Mouse (Mus musculus): ENCODE results near the gene Cirbp.

The Cirbp gene

GRCm38 (mm10) chr10:80150226-80151210, 15.3 kb upstream of the Cirbp start:
- DNase-seq (ENCODE audit: low spot score in 2 of 2) = peak; percentile 53 to 67

GRCm38 (mm10) chr10:80151211-80152034, 14.4 kb upstream of the Cirbp start:
- DNase-seq (ENCODE audit: low spot score in 2 of 2) = peak; percentile 55 to 68

- DNase-seq (ENCODE audit: low spot score in 2 of 2) = no peak
These were observed 13.5 kb upstream of the Cirbp start for GRCm38 (mm10) chr10:80152071-80152872.

- peak; percentile 56 to 57 for DNase-seq (ENCODE audit: low spot score in 2 of 2)
These were observed 12.9 kb upstream of the Cirbp start for GRCm38 (mm10) chr10:80152873-80153260.

DNA sequence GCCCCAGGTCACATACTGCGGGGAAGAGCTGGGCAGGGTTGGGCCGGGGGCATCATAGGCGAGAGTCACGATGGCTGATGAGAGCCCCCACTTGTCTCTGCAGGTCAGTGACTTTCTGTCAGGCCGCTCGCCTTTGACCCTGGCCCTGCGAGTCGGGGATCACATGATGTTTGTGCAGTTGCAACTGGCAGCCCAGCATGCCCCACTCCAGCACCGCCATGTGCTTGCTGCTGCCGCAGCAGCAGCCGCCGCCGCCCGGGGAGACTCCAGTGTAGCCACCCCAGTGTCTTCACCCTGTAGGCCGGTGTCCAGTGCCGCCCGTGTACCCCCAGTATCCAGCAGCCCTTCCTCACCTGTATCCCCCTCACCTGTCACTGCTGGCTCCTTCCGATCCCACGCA, 12.1 kb upstream of the Cirbp start:
- DNase-seq (ENCODE audit: low spot score in 2 of 2) = no peak

DNA sequence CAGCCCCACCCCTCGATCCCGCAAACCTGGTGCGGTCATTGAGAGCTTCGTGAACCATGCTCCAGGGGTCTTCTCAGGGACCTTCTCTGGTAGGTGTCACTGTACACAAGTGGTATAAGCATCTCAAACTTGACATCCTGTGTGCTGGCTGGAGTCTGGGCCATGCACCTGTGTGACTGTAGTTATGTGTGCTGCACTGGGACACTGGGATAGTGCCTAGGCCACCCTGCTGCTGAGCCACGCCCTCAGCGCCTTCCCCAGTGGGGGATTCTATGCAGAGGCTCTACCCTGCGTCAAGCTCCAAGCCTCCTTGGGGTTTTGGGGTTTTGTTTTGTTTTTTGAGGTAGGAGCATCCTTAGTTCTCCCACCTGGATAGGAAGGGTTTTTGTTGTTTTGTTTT, 11.4 kb upstream of the Cirbp start:
- no peak for DNase-seq (ENCODE audit: low spot score in 2 of 2)

GRCm38 (mm10) chr10:80155277-80155676, 10.5 kb upstream of the Cirbp start:
- DNase-seq (ENCODE audit: low spot score in 2 of 2) = no peak

DNA sequence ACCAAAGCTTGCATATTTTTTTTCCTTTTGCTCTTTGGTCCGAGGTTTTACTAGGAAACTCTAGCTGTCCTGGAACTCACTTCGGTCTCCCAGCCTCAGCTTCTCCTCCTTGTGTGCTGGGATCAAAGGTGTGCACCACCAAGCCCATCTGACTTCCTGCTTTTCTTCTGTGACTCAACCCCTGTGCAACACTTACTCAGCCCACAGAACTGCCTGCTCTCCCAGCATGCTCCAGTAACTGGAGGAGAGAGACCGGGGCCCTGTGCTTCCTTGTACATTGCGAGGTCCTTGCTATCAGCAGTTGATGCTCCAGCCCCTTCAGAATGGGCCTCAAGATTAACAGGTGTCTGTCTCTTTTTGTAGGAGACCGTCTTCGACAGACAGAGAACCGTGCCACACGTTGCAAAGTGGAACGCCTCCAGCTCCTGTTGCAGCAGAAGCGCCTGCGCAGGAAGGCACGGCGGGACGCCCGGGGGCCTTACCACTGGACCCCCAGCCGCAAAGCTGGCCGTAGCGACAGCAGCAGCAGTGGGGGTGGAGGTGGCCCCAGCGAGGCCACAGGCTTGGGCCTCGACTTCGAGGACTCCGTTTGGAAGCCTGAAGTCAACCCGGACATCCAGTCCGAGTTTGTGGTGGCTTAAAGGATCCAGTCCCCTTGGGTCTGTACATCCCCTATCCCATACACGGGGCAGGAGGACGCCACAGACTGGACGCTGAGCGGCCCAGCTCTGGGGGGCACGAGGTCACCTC, 9.6 kb upstream of the Cirbp start:
- DNase-seq (ENCODE audit: low spot score in 2 of 2) = no peak

GRCm38 (mm10) chr10:80156752-80157053, 9.1 kb upstream of the Cirbp start:
- no peak for DNase-seq (ENCODE audit: low spot score in 2 of 2)

- DNase-seq (ENCODE audit: low spot score in 2 of 2) = no peak
These were observed 8.4 kb upstream of the Cirbp start for GRCm38 (mm10) chr10:80157141-80157929.

DNA sequence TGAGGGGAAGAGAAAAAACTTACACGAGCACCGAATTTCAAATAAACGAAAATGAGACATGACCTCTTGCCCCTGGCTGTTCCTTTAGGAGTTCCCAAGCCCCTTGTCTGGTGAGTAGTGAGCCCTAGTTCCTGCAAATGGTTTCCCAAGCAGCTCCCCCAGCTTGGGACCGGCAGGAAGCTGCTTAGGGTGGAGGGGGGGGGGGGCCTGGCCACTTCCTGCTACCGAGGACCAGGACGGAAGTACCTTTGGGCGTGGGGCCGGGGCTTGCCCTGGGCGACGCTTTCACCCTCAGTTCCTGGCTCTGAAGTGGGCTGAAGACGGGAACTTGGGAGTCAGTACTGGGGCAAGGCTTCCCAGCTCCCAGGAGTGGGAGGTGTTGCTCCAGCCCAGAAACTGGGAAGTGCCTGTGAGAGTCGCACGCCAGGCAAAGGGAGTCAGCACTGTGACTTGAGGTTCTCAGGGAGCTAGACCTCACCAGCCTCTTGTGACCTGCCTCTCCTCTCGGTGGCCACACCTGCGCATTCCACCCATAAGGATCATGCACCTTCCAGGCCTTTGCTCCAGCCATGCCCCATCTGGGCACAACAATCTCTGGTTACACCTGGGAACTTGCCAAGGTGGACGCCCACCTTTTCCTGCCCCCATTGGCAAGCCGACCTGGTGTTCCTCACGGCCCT, 7.3 kb upstream of the Cirbp start:
- DNase-seq (ENCODE audit: low spot score in 2 of 2) = peak; percentile 71 to 72

DNA sequence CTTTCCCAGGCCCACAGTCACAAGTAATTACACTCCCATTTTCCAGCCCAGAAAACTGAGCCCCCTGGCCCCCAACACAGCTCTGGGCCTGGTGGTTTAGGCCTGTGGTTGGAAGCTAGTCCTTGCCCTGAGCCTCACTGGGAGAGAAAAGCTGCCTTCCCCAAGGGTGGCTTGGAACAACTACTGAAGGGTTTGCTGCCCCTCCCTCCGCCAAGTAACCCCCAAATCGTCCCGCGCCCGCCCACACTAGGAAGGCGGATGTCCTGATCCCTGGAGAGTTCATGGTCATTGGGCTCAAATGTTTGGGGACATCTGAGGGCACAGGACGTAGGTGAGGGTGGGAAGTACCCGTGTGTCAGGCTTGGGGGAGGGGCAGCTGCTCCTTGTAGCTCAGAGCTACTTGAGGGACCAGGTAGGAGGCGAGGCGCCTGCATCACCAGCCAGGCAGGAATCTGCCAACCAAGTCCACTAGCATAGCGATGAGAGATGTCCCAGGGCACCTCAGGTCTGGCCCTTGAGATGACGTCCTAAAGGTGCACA, 6.7 kb upstream of the Cirbp start:
- no peak for DNase-seq (ENCODE audit: low spot score in 2 of 2)

GRCm38 (mm10) chr10:80159561-80160454, 6.0 kb upstream of the Cirbp start:
- peak; percentile 99 to 100 for DNase-seq (ENCODE audit: low spot score in 2 of 2)

- DNase-seq (ENCODE audit: low spot score in 2 of 2) = peak; percentile 71 to 76
These were observed 5.1 kb upstream of the Cirbp start for GRCm38 (mm10) chr10:80160455-80161371.

DNA sequence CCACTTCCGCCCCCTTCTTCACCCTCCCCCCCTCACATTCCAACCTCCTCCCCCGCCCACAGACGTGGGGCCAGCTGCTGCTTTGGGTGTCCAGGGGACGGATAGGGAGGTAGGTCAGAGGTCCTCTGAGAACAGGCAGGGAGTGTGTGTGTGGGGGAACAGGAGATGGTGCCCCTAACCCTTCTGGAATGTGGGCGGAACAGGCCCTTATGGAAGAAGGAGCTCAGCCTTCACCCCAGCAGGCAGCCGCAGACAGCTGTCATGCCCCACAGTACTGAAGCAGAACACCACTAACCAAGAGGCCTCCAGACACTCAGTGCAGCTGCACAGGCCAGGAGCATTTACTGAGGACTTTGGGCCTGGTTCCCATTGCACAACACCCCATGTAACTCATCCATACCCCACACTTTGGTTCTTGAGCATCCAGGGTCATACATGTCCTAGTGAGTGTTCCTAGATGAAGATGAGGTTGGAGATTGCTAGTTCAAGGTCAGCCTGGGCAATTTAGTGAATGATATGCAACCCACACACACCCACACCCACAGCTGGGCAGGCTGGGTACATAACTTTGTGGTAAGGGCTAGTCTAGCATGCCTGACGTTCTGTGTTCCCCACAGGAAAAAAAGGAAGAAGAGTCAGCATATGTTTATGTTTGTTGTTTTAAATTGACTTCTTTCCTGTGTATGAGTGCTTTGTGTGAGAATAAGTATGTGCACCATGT, 4.1 kb upstream of the Cirbp start:
- DNase-seq (ENCODE audit: low spot score in 2 of 2) = no peak

- DNase-seq (ENCODE audit: low spot score in 2 of 2) = no peak
These were observed 3.6 kb upstream of the Cirbp start for GRCm38 (mm10) chr10:80162243-80162608.
